Mouse (Mus musculus) adrenal gland (tissue): Measurements from ENCODE around the gene Scn10a.

ENCODE experiments used
- intact Hi-C: fragments of 180-260 bp; cut with DNase I; formaldehyde crosslinking; loops from one replicate; pipeline ENCODE4 v1.15.1; 2025

Gene Scn10a

GRCm38 (mm10) chr9:119578311-119578635, 140.8 kb downstream of the Scn10a start:
- intact Hi-C loops = no loop called here

- intact Hi-C loops = no loop called here
These were observed 142.1 kb downstream of the Scn10a start for GRCm38 (mm10) chr9:119576977-119577376.

- intact Hi-C loops = no loop called here
These were observed 143.4 kb downstream of the Scn10a start for GRCm38 (mm10) chr9:119575732-119576131.

GRCm38 (mm10) chr9:119574366-119574765, 144.8 kb downstream of the Scn10a start:
- intact Hi-C loops = no loop called here

GRCm38 (mm10) chr9:119573009-119573408, 146.1 kb downstream of the Scn10a start:
- intact Hi-C loops = no loop called here

GRCm38 (mm10) chr9:119571411-119571888, 147.7 kb downstream of the Scn10a start:
- intact Hi-C loops = no loop called here

- intact Hi-C loops = no loop called here
These were observed 148.5 kb downstream of the Scn10a start for GRCm38 (mm10) chr9:119570652-119571051.

GRCm38 (mm10) chr9:119568732-119569131, 150.4 kb downstream of the Scn10a start:
- intact Hi-C loops = no loop called here

- intact Hi-C loops = no loop called here
These were observed 151.3 kb downstream of the Scn10a start for GRCm38 (mm10) chr9:119567800-119568199.

- intact Hi-C loops = no loop called here
These were observed 152.9 kb downstream of the Scn10a start for GRCm38 (mm10) chr9:119566214-119566613.

- intact Hi-C loops = no loop called here
These were observed 154.3 kb downstream of the Scn10a start for GRCm38 (mm10) chr9:119564803-119565202.

- intact Hi-C loops = no loop called here
These were observed 155.5 kb downstream of the Scn10a start for GRCm38 (mm10) chr9:119563617-119564016.

- intact Hi-C loops = no loop called here
These were observed 156.9 kb downstream of the Scn10a start for GRCm38 (mm10) chr9:119562256-119562655.

- intact Hi-C loops = no loop called here
These were observed 157.4 kb downstream of the Scn10a start for GRCm38 (mm10) chr9:119561746-119562145.

- intact Hi-C loops = no loop called here
These were observed 159.4 kb downstream of the Scn10a start for GRCm38 (mm10) chr9:119559537-119560276.
